Mouse (Mus musculus): Measurements from ENCODE around the gene Gm20518. TPM values are rescaled to one million over a fixed set of nuclear protein-coding genes. Genes with fewer than 3 reads are reported as not detected.

The Gm20518 gene
- total RNA-seq, 2 experiments from 2014 or later: 1.9 to 2.9 TPM

DNA sequence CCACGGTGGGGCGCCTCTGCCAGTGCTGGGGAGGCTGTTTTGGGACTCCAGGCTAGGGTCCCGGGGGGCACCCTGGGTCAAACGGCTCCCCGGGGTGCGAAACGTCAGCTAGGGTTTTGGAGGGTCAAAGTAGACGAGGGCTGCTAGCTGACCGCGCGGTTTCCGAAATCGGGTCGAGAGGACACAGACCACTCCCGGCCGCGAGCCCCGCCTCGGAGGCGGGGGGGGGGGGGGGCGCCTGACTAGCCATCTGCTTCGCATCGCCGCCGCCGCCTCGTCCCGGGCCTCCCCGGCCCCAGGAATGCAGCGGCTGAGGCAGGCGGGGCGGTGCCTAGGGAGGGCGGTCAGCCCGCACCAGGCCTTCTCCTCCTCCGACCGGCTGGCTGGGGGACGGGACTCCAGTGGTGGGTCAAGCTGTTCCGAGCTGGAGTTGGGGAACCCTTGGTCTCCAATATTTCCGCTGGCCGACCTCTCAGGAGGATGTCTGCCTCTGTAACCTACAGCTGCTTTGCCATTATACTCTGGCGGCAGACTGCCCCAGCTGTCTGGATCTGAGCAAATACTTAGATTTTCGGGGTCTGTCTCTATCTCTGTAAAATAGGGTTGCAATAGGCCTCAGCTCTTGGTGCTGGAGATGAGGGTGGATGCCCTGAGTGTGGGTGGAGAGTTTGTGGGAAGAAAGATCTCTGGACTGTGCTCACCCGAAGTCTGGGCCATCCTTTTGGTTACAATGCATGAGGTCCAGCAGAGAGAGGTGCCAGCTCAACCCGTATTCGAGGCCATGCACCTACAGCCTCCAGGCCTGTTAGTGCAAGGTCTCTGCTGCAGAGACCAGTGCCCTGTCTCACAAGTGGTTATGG is 92.9 kb downstream of the Gm20518 start:
- intact Hi-C loops (cut with DNase I): no loop called here
- no peak for DNase-seq (ENCODE audit: low spot score in 2 of 2)

DNA sequence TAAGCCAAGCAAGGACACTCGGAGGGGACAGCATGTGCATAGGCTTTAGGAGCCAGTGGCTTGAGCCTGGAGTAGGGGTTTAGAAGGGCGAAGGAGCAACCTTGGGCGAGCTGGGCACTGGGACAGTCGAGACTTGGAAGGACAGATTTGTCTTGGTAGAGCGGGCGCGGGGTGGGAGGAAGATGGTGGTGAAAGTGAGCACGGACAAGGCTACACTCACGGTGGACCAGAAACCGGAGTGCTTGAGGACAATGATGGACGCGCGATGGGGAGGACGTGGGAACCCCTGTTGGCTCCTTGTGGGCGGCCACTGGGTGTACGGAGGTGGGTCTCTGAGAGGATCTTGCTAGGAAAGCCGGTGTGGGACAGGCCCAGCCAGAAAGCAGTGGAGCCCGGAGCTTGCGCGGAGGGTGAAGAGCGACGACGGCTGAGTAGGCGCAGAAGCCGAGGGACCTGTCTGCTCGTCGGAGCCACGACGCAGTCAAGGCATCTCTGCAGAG is 93.6 kb downstream of the Gm20518 start:
- DNase-seq (ENCODE audit: low spot score in 2 of 2): no peak
- intact Hi-C loops (cut with DNase I): no loop called here

DNA sequence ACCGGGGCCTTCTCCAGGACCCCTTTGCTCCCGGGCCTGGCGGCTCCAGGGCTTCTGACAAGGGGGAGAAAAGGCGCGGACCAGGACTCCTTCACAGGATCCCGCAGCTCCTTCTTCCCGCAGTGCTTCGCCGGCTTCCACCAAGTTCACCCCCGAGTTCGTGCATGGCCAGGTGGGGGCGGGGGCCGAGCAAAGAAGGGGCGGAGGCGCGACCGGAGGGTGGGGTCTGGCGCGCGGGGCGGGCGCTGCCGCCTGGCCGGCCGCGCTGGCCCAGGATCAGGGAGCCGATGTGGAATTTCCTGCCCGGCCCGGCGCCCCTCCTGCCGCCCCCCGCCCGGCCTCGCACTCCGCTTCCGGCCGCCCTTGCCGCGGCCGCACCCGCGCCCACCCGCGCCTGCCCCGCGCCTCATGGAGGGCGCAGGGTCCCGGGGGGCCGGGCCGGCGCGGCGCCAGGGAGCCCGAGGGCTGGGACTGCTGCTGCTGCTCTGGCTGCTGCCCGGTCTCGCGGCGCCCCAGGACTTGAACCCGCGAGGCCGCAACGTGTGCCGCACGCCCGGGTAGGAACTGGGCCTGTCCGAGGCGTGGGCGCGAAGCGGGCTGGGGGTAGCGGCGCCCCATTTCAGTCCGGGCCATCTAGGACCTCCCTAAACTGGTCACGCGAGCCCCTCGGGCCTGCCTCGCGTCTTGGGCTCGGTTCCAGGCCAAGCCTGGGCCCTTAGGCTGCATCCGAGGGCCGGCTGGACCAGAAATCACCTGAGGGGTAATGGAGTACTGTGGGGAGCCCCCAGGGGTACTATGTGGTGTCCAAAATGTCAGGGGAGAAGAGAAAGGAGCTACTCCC is 94.3 kb downstream of the Gm20518 start, which contains the start of gene Scarf2:
Scarf2 (plus strand) TSS at position 312 of the 841 bp plus-strand sequence.
- intact Hi-C loops (cut with DNase I): no loop called here
- DNase-seq (ENCODE audit: low spot score in 2 of 2): no peak

DNA sequence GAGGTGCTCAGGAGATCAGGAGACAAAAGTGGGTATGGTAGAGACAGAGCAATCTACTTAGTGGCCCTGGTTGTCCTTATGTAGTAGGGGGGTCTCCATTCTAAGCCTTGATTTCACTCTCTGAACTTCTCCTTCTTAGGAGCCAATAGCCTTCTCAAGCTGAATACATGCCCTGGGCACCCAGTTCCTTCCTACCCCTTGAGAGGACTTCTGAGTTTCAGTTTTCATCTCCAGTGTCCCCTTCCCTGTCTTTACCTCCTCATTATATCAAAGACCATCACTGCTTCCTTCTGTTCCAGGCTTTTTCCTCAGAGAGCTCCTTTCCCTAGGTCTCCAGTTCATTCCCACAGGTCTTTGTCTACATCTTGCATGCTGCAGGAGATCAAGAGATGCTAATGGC is 95.0 kb downstream of the Gm20518 start:
- intact Hi-C loops (cut with DNase I): no loop called here
- DNase-seq (ENCODE audit: low spot score in 2 of 2): no peak

GRCm38 (mm10) chr16:17795643-17796042 is 95.8 kb downstream of the Gm20518 start:
- intact Hi-C loops (cut with DNase I): no loop called here

DNA sequence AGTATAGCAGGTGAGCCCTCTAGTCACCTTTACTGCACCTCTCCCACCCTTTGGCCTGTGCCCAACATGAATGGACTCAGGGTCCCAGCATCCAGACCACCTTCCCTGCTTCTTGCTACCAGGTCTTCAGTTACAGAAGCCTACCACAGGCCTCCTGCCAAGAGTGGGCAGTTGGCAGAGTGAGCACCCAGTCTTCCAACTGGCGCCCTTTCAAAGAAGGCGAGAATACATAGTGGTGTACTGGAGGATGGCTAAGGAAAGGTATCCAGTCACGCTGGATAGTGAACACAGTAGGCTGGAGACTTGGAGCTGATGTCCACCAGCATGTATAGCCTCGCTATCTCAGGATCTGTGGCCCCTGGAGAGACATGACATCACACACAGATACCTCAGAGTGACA is 97.4 kb downstream of the Gm20518 start:
- peak in 1 of 2 experiments; percentile 72 for DNase-seq (ENCODE audit: low spot score in 2 of 2)
- intact Hi-C loops (cut with DNase I): no loop called here

More at GRCm38 (mm10) chr16:17795643-17796042, 95.8 kb downstream of the Gm20518 start:
- DNase-seq (ENCODE audit: low spot score in 2 of 2): no peak

GRCm38 (mm10) chr16:17792728-17793127 is 98.7 kb downstream of the Gm20518 start:
- intact Hi-C loops (cut with DNase I): no loop called here
- DNase-seq (ENCODE audit: low spot score in 2 of 2): no peak

- intact Hi-C loops (cut with DNase I): no loop called here
- DNase-seq (ENCODE audit: low spot score in 2 of 2): no peak
Measured at GRCm38 (mm10) chr16:17785337-17785736, 106.1 kb downstream of the Gm20518 start.

Other genes starting within 250 kb of the Gm20518 start
- 10 to 100 TPM; 22.3 to 26.4 TPM for gene Ccdc74a, start 245.2 kb downstream of the Gm20518 start, total RNA-seq (2021)
- gene Med15, start 158.8 kb downstream of the Gm20518 start, total RNA-seq (2021): 10 to 100 TPM; 66.3 to 69.1 TPM
- gene Klhl22, start 132.1 kb downstream of the Gm20518 start, total RNA-seq (2021): 100 to 1,000 TPM in 1 of 2 experiments, 10 to 100 TPM in 1; 87.8 to 101 TPM
- gene Scarf2, start 94.4 kb downstream of the Gm20518 start, total RNA-seq (2021): 1 to 10 TPM; 2.9 to 3.2 TPM
- 1 to 10 TPM; 4.7 to 5.4 TPM for gene B830017H08Rik, start 58.5 kb downstream of the Gm20518 start, total RNA-seq (2021)
- gene Car15, start 53.3 kb downstream of the Gm20518 start, total RNA-seq (2021): 10 to 100 TPM; 12.3 to 13.8 TPM
- under 1 TPM in 1 of 2 experiments, not detected in 1; 0.09 TPM for gene Tssk1, start 2.6 kb upstream of the Gm20518 start, total RNA-seq (2021)
- gene Dgcr2, start 6.9 kb upstream of the Gm20518 start, total RNA-seq (2021): 100 to 1,000 TPM in 1 of 2 experiments, 10 to 100 TPM in 1; 98.0 to 102 TPM
- gene Tssk2, start 7.0 kb upstream of the Gm20518 start, total RNA-seq (2021): not detected
- 10 to 100 TPM; 28.7 to 30.1 TPM for gene Ess2, start 19.7 kb upstream of the Gm20518 start, total RNA-seq (2021)
- gene Gsc2, start 23.4 kb upstream of the Gm20518 start, total RNA-seq (2021): not detected
- gene Slc25a1, start 36.5 kb upstream of the Gm20518 start, total RNA-seq (2021): 10 to 100 TPM; 39.5 to 46.0 TPM
- not detected for gene Vpreb2, start 88.8 kb upstream of the Gm20518 start, total RNA-seq (2021)
- gene Dgcr6, start 161.2 kb upstream of the Gm20518 start, total RNA-seq (2021): 10 to 100 TPM; 82.6 to 91.8 TPM
- gene Prodh, start 198.5 kb upstream of the Gm20518 start, total RNA-seq (2021): 10 to 100 TPM; 34.1 to 36.7 TPM
- gene Rtn4r, start 236.0 kb upstream of the Gm20518 start, total RNA-seq (2021): 100 to 1,000 TPM; 119 to 138 TPM

Data from left cerebral cortex, postnatal 25 days (tissue).